Mouse (Mus musculus): ENCODE data around the gene Rab7.

DNA sequence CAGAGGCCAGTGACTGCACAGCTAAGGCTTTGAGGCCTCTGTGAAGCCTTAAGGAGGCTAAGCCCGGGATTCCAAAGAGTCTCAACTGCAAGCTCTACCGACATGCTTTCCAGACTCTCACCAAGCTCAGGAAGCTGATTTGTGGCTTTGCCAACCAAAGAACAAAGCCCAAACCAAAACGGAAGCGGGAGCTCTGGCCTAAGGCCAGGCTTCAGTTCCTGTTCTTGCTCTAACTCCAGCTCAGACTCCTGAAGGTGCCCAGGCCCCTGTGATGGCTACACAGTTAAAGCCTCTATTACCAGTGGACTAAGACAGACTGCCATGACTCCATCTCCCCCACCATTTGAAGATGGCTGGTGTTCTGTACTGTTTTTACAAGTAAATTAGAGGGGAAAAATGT, 20.0 kb upstream of the Rab7 start:
- TF ChIP-seq POLR2A (IDR thresholded peaks at IDR 0.05; ENCODE audit: borderline replicate concordance, control insufficient read depth, low read depth, low read length) (no peak), CTCF (IDR thresholded peaks at IDR 0.05; ENCODE audit: control insufficient read depth, insufficient read depth, low read length) (no peak)

All from bone marrow, adult 2 months (tissue).